Mouse (Mus musculus): ENCODE results near the gene Aoah.

The Aoah gene

GRCm38 (mm10) chr13:20793901-20794300 is at the start of gene Aoah:
Aoah (plus strand) TSS chr13:20794113.
- in situ Hi-C loops (cut with MboI, MseI): loop anchor here (10.0 kb wide), 1 partner anchor 469 kb away; no protein-coding TSS in a partner anchor

GRCm38 (mm10) chr13:20754843-20755242 is 39.1 kb upstream of the Aoah start:
- in situ Hi-C loops (cut with MboI, MseI): no loop called here

- in situ Hi-C loops (cut with MboI, MseI): no loop called here
These were observed 10.3 kb upstream of the Aoah start for GRCm38 (mm10) chr13:20783648-20784047.

DNA sequence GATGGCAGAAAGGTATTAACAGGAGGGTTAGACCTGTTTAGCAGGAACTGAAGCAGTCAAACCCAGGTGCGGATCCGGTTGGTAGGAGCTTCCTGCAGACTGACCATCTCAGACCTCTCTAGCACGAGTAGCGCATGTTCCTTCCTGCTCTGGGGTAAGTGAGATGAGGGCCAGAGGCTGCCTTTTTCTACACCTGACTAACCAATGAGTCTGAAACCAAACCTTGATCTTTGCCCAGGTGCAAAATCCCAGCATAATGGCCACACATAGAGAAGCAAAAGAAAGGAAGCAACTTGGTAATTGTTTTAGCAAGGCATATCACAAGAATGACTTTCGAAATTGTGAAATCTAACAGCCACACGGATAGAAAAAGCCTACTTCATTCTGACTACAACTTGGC is 9.9 kb upstream of the Aoah start:
- in situ Hi-C loops (cut with MboI, MseI): no loop called here

DNA sequence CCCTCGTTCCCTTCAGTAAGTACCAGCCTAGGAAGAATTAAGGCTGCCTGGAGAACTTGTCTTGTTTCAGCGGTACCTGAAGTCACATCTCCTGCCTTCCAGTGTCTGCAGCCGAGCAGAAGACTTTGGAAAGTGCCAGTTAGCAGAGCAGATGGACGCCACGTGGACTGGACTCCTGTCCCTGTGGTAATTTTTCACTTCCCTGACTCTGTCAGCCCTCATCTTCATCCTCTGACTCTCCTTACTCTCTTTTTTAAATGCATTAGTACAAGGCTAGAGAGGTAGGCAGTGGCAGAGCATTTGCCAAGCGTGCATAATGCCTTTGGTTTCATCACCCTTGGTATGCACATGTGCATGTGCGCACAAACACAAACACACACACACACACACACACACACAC is 8.0 kb upstream of the Aoah start:
- in situ Hi-C loops (cut with MboI, MseI): no loop called here

GRCm38 (mm10) chr13:20786825-20787245 is 7.1 kb upstream of the Aoah start:
- in situ Hi-C loops (cut with MboI, MseI): no loop called here

- in situ Hi-C loops (cut with MboI, MseI): no loop called here
These were observed 6.0 kb upstream of the Aoah start for GRCm38 (mm10) chr13:20787952-20788351.

- in situ Hi-C loops (cut with MboI, MseI): loop anchor here (10.0 kb wide), 1 partner anchor 472 kb away; no protein-coding TSS in a partner anchor
These were observed 2.7 kb downstream of the Aoah start for GRCm38 (mm10) chr13:20796651-20797050.

DNA sequence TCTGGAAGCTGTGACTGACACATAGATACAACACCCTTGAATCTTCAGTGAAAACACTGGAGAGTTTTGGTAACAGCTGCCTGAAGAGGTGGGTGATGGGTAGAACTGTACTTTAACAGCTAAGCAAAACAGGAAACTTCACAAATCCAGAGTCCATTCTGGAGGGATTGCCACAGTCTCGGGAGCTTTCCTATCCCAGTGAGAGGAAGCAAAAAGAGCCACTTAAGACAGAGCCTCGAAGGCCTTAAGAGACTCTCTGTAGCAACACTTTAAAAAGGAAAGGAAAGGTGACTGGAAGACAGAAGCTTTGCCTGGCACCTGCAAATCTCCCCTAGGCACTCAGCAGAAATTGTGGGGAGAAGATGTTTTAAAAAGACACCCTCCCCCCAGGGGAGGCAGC is 4.6 kb downstream of the Aoah start:
- in situ Hi-C loops (cut with MboI, MseI): loop anchor here (10.0 kb wide), 1 partner anchor 474 kb away; no protein-coding TSS in a partner anchor

GRCm38 (mm10) chr13:20799772-20800171 is 5.9 kb downstream of the Aoah start:
- in situ Hi-C loops (cut with MboI, MseI): loop anchor here (10.0 kb wide), 1 partner anchor 475 kb away; no protein-coding TSS in a partner anchor

DNA sequence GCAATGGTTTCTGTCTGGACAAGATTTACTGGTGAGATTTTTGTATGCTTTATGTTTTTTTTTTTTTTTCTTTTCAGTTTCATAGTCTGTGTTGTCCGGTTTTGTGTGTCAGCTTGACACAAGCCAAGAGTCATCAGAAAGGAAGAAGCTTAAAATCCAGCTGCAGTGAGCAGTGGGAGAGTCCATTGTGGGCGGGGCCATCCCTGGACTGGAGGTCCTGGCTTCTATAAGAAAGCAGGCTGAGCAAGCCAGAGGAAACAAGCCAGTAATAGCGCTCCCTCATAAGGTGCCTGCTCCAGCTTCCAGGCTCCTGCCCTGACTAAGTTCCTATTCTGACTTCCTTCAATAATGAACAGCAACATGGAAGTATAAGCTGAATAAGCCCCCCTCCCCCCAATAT is 6.7 kb downstream of the Aoah start:
- in situ Hi-C loops (cut with MboI, MseI): no loop called here

DNA sequence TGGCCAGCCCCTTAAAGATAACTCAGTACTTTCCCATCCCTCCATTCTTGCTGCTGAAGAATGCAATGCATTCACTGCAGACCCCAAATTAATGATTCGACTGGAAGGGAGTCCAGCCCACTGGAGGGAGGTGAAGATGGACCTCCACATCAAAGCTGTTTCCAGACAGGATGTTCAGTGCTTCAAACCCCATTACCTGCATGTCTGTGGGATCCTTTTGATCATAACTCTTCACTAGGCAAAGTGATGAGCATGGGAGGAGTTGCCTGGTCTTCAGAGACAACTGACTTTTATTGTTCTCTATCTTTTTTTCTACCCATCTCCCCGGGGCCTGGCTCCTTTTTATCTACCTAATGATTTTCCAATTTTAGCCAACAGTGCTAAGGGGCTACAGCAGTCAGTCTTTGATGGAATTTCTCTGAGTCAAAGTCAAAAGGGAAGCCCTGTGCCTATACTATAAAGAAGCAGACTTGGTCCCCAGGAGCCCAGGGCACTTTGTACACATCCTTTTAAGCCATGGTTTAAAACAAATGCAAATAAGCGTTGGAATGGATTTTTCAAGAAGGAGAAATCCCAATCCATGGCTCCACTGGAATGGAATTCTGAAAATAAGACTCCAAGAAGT is 18.0 kb downstream of the Aoah start:
- in situ Hi-C loops (cut with MboI, MseI): no loop called here

DNA sequence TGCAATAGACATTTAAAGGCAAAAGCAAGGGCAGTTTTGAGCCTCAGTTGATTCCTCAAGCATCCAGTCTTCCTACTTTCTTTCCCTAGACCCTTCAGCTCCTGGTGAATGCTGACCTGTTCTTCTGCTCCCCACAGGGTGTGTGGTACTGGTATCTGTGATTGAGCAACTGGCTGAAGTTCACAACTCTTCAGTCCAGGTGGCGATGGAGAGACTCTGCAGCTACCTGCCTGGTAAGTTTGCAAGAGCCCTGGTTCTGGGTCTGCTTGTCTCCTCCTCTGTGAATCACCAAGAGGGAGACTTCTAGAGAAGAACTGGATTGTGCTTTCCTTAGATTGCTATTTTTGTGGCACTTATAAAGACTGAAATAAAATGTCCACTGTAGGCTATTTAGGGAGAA is 22.5 kb downstream of the Aoah start:
- in situ Hi-C loops (cut with MboI, MseI): no loop called here

DNA sequence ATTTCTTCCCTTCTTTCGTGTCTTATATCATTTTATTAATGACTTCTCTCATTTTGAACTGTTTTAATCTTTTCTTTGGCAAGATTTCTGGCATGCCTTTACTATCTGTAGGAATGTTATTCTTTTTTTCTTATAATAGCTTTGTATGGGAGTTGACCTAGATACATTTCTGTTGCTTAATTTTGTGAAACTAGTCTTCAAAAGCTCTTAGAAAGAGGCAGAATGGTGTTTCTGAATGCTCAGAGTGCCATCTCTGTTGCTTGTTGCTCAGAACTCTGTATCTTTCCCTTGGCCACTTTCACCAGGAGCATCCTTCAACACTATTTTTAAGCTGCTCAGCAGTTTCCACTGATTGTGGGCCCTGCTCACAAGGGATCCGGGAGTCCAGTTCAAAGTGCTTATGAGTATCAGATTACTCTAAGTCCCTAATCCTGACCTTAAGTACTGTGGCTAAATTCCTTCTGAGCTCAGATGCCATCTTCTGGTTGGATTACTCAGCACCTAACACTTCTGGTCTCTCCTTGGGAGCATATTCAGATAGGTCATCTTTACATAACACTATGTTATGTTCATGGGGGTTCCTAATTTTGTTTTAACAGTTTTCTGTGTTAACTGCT is 26.9 kb downstream of the Aoah start:
- in situ Hi-C loops (cut with MboI, MseI): no loop called here

DNA sequence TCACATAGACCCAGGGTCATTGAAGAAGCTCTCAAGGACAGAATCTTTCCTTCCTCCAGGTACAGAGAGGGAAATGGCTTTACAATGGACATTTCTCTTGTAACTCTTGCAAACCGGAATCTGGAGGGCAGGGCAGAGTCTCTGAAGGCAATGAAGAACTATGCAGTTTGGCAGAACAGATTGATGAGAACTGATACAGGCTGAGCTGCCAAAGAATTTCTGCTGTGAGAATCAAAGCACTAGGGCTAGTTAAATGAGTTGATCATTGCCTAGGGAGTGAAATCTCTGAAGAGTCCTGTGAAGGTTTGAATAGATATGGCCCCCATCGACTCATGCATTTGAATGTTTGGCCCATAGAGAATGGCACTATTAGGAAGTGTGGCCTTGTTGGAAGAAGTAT is 34.8 kb downstream of the Aoah start:
- in situ Hi-C loops (cut with MboI, MseI): no loop called here

GRCm38 (mm10) chr13:20829181-20829900 is 35.4 kb downstream of the Aoah start:
- in situ Hi-C loops (cut with MboI, MseI): no loop called here

DNA sequence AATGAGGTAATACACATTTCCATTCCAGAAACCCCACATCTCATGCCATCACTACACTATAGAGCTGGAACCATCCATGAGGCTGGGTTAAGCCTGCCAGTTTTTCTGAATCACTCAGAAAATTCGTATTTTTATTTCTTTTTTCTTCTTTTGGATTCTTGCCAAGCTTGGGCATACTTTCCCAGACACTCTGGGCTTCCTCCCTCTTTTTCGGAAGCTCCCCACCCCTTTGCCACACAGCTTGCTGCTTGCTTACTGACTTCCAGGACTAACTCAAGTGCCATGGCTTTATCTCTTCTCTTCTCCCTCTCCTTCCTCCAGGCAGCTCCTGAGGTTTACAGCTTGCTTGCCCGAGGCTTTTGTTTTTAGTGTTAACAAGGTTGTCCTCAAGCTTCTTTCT is 62.0 kb downstream of the Aoah start:
- in situ Hi-C loops (cut with MboI, MseI): no loop called here

DNA sequence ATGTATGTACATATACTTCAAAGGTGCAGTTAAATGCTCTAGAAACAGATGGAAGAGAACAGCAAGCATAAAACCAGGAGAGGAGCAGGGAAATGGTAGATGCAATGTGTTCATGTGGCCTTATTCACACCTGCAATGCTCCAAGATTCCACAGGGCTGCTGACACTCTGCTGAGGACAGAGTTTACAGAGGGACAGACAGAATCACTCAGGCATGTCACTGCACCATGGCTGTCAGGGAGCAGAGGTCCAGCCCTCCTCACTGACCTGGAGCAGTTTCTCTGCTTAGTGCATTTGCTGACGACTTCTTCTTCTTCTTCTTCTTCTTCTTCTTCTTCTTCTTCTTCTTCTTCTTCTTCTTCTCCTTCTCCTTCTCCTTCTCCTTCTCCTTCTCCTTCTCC is 105.5 kb downstream of the Aoah start:
- in situ Hi-C loops (cut with MboI, MseI): no loop called here

GRCm38 (mm10) chr13:20900396-20900971 is 106.6 kb downstream of the Aoah start:
- in situ Hi-C loops (cut with MboI, MseI): no loop called here

- in situ Hi-C loops (cut with MboI, MseI): no loop called here
These were observed 107.1 kb downstream of the Aoah start for GRCm38 (mm10) chr13:20900972-20901457.

DNA sequence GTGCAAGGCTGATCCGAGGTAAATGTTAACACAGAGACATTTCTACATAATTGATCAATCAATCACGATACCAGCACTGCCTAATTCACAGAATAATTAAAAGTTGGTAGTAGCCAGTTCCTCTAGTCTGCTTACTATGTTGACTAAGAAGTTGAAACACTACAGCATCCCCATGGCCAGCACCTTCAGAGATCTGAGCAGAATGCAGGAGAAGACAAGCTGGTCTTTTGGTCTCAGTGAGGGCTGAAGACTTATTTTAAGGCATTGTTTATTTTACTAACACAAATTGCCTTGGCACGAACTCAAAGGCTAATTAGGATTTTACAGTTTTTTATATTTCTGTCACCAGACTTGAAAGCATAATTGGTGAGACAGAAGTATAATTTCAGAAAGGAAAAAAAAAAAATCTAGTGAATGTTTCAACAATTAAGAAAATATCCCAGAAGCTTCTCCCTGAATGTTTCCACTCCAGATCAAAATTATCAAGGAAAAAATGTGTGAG is 107.8 kb downstream of the Aoah start:
- in situ Hi-C loops (cut with MboI, MseI): no loop called here

DNA sequence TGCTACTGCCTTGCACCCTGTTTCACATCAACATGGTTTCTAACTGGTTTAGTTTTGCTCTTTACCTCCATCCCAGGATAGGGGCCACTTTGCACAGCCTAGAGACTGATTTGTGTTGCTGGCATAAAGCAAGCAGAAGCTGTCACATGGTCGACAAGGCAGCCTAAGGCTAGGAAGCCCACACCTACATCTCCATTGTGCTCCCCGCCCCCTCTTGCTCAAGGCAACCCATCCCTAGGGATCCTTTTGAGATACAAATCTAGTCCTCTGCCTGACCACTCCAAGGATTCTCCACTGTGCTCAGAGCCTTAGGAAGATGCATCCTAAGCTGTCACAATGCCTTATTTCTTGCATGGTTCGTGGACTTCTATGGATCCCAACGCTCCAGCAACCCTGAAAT is 110.2 kb downstream of the Aoah start:
- in situ Hi-C loops (cut with MboI, MseI): no loop called here
